Comparison of ENCODE assay signal across 8 mouse cellular contexts in the genomic region with DNA sequence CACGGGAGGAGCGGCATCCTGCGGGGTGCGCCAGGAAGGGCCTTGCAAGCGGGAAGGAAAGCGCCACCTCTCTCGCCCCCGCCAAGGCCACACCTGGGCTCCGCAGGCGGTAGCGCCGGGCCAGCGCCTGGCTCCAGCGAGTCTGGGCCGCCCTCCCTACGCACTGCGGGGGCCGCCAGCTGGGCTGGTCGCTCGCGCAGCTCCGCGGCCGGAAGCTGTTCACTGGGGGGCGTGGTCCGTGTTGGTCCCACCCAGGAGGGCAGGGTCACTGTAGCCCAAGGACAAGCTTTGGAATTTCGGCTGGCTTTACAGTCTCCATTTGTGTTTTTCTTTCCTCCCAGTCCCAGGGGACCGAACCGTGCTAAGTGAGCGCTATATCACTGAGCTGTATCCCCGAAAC. TPM values are rescaled to one million over a fixed set of nuclear protein-coding genes. Genes with fewer than 3 reads are reported as not detected.
DNase-seq lines count a peak whose midpoint lies in the region; ATAC-seq and TF ChIP-seq lines count a peak whose summit lies in the region.

No protein-coding gene starts in this region.

- peaks cover 10% of the 10 kb centered on the region; the same call in 1 of the 2 replicates for H3K4me1 ChIP-seq in forebrain, postnatal 0 days (ENCODE audit: insufficient read depth)

- H3K27ac ChIP-seq in forebrain, postnatal 0 days (ENCODE audit: low read depth, low read length) = peak overlapping the region; percentile 85
- H3K27ac ChIP-seq in layer of hippocampus, adult 2 months = peak overlapping the region; percentile 88

- peak; percentile 89 for ATAC-seq in forebrain, postnatal 0 days
- ATAC-seq in inflammation-experienced regulatory T-cells, adult 6 months = no peak

- peak; percentile 92 for DNase-seq in Muller cell, postnatal 12 days (ENCODE audit: inconsistent ontology term)
- DNase-seq in cerebellum, adult 18-20 months = peak; percentile 77 to 79
- DNase-seq in forebrain, postnatal 0 days = peak; percentile 83
- peak; percentile 95 to 96 for DNase-seq in heart, postnatal 14 days
- DNase-seq in layer of hippocampus, adult 2 months (ENCODE audit: low spot score in 2 of 2) = peak; percentile 70 to 75
- DNase-seq in lung, adult 18-20 months = peak; percentile 93 to 96
- DNase-seq in ovary, postnatal 36 days (ENCODE audit: low spot score) = peak; percentile 92

- peak overlapping the region; percentile 68 for H3K9ac ChIP-seq in forebrain, postnatal 0 days

- peak; percentile 6; the same call in 1 of the 2 replicates for TF ChIP-seq CTCF in forebrain, postnatal 0 days (IDR thresholded peaks at IDR 0.05; ENCODE audit: low read depth)
- peak; percentile 26 for TF ChIP-seq CTCF in layer of hippocampus, adult 2 months (conservative IDR thresholded peaks at IDR 0.05)

- H3K27me3 ChIP-seq in forebrain, postnatal 0 days (ENCODE audit: insufficient read depth, low read length) = no peaks in the 10 kb centered on the region

- 15% methylated on average over 31 of the region's 31 CpGs for WGBS in forebrain, postnatal 0 days

- intact Hi-C loops in heart, postnatal 14 days (cut with DNase I) = loop anchor here (2.0 kb wide), 2 partner anchors 15 to 29 kb away; a partner anchor contains a TSS

- peak overlapping the region; percentile 41 for H3K4me3 ChIP-seq in forebrain, postnatal 0 days (ENCODE audit: low read depth, low read length)
- peak overlapping the region; percentile 55 for H3K4me3 ChIP-seq in layer of hippocampus, adult 2 months

- H3K9me3 ChIP-seq in forebrain, postnatal 0 days (ENCODE audit: low read length) = no peaks in the 10 kb centered on the region

- peaks cover 32% of the 10 kb centered on the region for H3K36me3 ChIP-seq in forebrain, postnatal 0 days (ENCODE audit: insufficient read depth)

- H3K4me2 ChIP-seq in forebrain, postnatal 0 days (ENCODE audit: low read depth) = peak overlapping the region; percentile 61

RNA-seq across cellular contexts. Expression of a gene that starts 20.8 kb away (rescaled TPM):
- 21.5 and 30.8 TPM in 2 replicates for total RNA-seq in forebrain, postnatal 0 days (2014; rRNA removed)
- polyA plus RNA-seq in forebrain, postnatal 0 days (2015; fragmentation: Nextera tagmentation; extraction: Ambion mirVana) = 26.6 and 29.9 TPM in 2 replicates
- 10 to 100 TPM; 17.4 to 18.7 TPM for total RNA-seq in heart, postnatal 14 days (2021)
- 10 to 100 TPM; 18.8 to 20.8 TPM for total RNA-seq in layer of hippocampus, adult 2 months (2021)
- polyA plus RNA-seq in inflammation-experienced regulatory T-cells, adult 6 months (2017; shearing (Covaris generic)) = 1 to 10 TPM; 2.4 to 3.7 (median 2.5) TPM

RNA-seq across cellular contexts. Expression of a gene that starts 28.4 kb away (rescaled TPM):
- 58.8 and 70.5 TPM in 2 replicates for total RNA-seq in forebrain, postnatal 0 days (2014; rRNA removed)
- polyA plus RNA-seq in forebrain, postnatal 0 days (2015; fragmentation: Nextera tagmentation; extraction: Ambion mirVana) = 59.8 and 71.3 TPM in 2 replicates
- total RNA-seq in heart, postnatal 14 days (2021) = 10 to 100 TPM; 82.1 to 85.3 TPM
- 10 to 100 TPM; 23.5 to 25.4 TPM for total RNA-seq in layer of hippocampus, adult 2 months (2021)
- polyA plus RNA-seq in inflammation-experienced regulatory T-cells, adult 6 months (2017; shearing (Covaris generic)) = under 1 TPM in 1 of 3 experiments, not detected in 2; 0.91 TPM

RNA-seq across cellular contexts. Expression of a gene that starts 38.4 kb away (rescaled TPM):
- 121 and 177 TPM in 2 replicates for total RNA-seq in forebrain, postnatal 0 days (2014; rRNA removed)
- polyA plus RNA-seq in forebrain, postnatal 0 days (2015; fragmentation: Nextera tagmentation; extraction: Ambion mirVana) = 165 and 166 TPM in 2 replicates
- total RNA-seq in heart, postnatal 14 days (2021) = 10 to 100 TPM; 38.7 to 42.4 TPM
- 10 to 100 TPM; 71.5 to 73.3 TPM for total RNA-seq in layer of hippocampus, adult 2 months (2021)
- 10 to 100 TPM; 61.6 to 72.9 (median 72.1) TPM for polyA plus RNA-seq in inflammation-experienced regulatory T-cells, adult 6 months (2017; shearing (Covaris generic))

RNA-seq across cellular contexts. Expression of a gene that starts 46.3 kb away (rescaled TPM):
- total RNA-seq in forebrain, postnatal 0 days (2014; rRNA removed) = 4.3 TPM in 2 replicates
- 4.4 and 5.4 TPM in 2 replicates for polyA plus RNA-seq in forebrain, postnatal 0 days (2015; fragmentation: Nextera tagmentation; extraction: Ambion mirVana)
- 10 to 100 TPM; 17.8 to 19.1 TPM for total RNA-seq in heart, postnatal 14 days (2021)
- 1 to 10 TPM; 1.4 to 1.6 TPM for total RNA-seq in layer of hippocampus, adult 2 months (2021)
- polyA plus RNA-seq in inflammation-experienced regulatory T-cells, adult 6 months (2017; shearing (Covaris generic)) = not detected
